Mouse (Mus musculus): ENCODE data around the gene Adgrv1. TPM values are rescaled to one million over a fixed set of nuclear protein-coding genes. Genes with fewer than 3 reads are reported as not detected.

Adgrv1 gene
- polyA plus RNA-seq, 1 experiment from 2014 or later, result 2.2 TPM

GRCm38 (mm10) chr13:81439390-81440025, 193.4 kb downstream of the Adgrv1 start:
- DNase-seq (ENCODE audit: low spot score) (peak; percentile 76), ATAC-seq (no peak)
- Histone ChIP-seq H3K36me3 (ENCODE audit: insufficient read depth, low read length) (no peaks in the 10 kb centered on the region), H3K9me3 (ENCODE audit: low read length) (no peaks in the 10 kb centered on the region), H3K27me3 (replicated peaks; ENCODE audit: insufficient read depth, low read length) (no peaks in the 10 kb centered on the region), H3K4me3 (ENCODE audit: low read depth, low read length) (no peak overlapping the region), H3K4me2 (replicated peaks; ENCODE audit: low read depth, low read length) (no peak overlapping the region), H3K9ac (replicated peaks; ENCODE audit: low read depth) (no peak overlapping the region), H3K27ac (ENCODE audit: low read length) (no peak overlapping the region), H3K4me1 (ENCODE audit: insufficient read depth, low read depth, low read length) (no peaks in the 10 kb centered on the region)
- WGBS, result 39% methylated on average over 12 of the region's 12 CpGs
- TF ChIP-seq EP300 (IDR thresholded peaks at IDR 0.05) (no peak), CTCF (IDR thresholded peaks at IDR 0.05) (peak; percentile 94)

- ATAC-seq, result no peak
- WGBS, result 56% methylated on average over 8 of the region's 8 CpGs
- DNase-seq (ENCODE audit: low spot score), result no peak
Observed at GRCm38 (mm10) chr13:81437088-81437487, 195.9 kb downstream of the Adgrv1 start.

GRCm38 (mm10) chr13:81426896-81427755, 205.8 kb downstream of the Adgrv1 start:
- DNase-seq (ENCODE audit: low spot score) (peak; percentile 58), ATAC-seq (no peak)
- 66% methylated on average over 15 of the region's 15 CpGs for WGBS
- H3K27me3 ChIP-seq (replicated peaks; ENCODE audit: insufficient read depth, low read length), result no peaks in the 10 kb centered on the region
- no peak for TF ChIP-seq EP300 (IDR thresholded peaks at IDR 0.05)
- peak; percentile 78 for TF ChIP-seq CTCF (IDR thresholded peaks at IDR 0.05)
- no peaks in the 10 kb centered on the region for H3K36me3 ChIP-seq (ENCODE audit: insufficient read depth, low read length)
- no peak overlapping the region for H3K4me2 ChIP-seq (replicated peaks; ENCODE audit: low read depth, low read length)
- no peak overlapping the region for H3K27ac ChIP-seq (ENCODE audit: low read length)
- no peak overlapping the region for H3K9ac ChIP-seq (replicated peaks; ENCODE audit: low read depth)
- no peaks in the 10 kb centered on the region for H3K4me1 ChIP-seq (ENCODE audit: insufficient read depth, low read depth, low read length)
- no peak overlapping the region for H3K4me3 ChIP-seq (ENCODE audit: low read depth, low read length)
- H3K9me3 ChIP-seq (ENCODE audit: low read length), result no peaks in the 10 kb centered on the region

More at GRCm38 (mm10) chr13:81437088-81437487, 195.9 kb downstream of the Adgrv1 start:
- no peaks in the 10 kb centered on the region for H3K27me3 ChIP-seq (replicated peaks; ENCODE audit: insufficient read depth, low read length)
- H3K36me3 ChIP-seq (ENCODE audit: insufficient read depth, low read length), result no peaks in the 10 kb centered on the region
- no peak overlapping the region for H3K27ac ChIP-seq (ENCODE audit: low read length)
- H3K4me2 ChIP-seq (replicated peaks; ENCODE audit: low read depth, low read length), result no peak overlapping the region
- TF ChIP-seq CTCF (IDR thresholded peaks at IDR 0.05) (no peak), EP300 (IDR thresholded peaks at IDR 0.05) (no peak)
- no peaks in the 10 kb centered on the region for H3K4me1 ChIP-seq (ENCODE audit: insufficient read depth, low read depth, low read length)
- H3K9me3 ChIP-seq (ENCODE audit: low read length), result no peaks in the 10 kb centered on the region
- no peak overlapping the region for H3K9ac ChIP-seq (replicated peaks; ENCODE audit: low read depth)
- H3K4me3 ChIP-seq (ENCODE audit: low read depth, low read length), result no peak overlapping the region

GRCm38 (mm10) chr13:81425111-81425510, 207.8 kb downstream of the Adgrv1 start:
- Histone ChIP-seq H3K4me3 (ENCODE audit: low read depth, low read length) (no peak overlapping the region), H3K4me1 (ENCODE audit: insufficient read depth, low read depth, low read length) (no peaks in the 10 kb centered on the region), H3K4me2 (replicated peaks; ENCODE audit: low read depth, low read length) (no peak overlapping the region), H3K27me3 (replicated peaks; ENCODE audit: insufficient read depth, low read length) (no peaks in the 10 kb centered on the region), H3K9ac (replicated peaks; ENCODE audit: low read depth) (no peak overlapping the region), H3K36me3 (ENCODE audit: insufficient read depth, low read length) (no peaks in the 10 kb centered on the region), H3K27ac (ENCODE audit: low read length) (no peak overlapping the region), H3K9me3 (ENCODE audit: low read length) (no peaks in the 10 kb centered on the region)
- WGBS, result 62% methylated on average over 6 of the region's 6 CpGs
- TF ChIP-seq CTCF (IDR thresholded peaks at IDR 0.05) (no peak), EP300 (IDR thresholded peaks at IDR 0.05) (no peak)
- no peak for DNase-seq (ENCODE audit: low spot score)
- ATAC-seq, result no peak

- Histone ChIP-seq H3K4me2 (replicated peaks; ENCODE audit: low read depth, low read length) (no peak overlapping the region), H3K4me3 (ENCODE audit: low read depth, low read length) (no peak overlapping the region), H3K36me3 (ENCODE audit: insufficient read depth, low read length) (no peaks in the 10 kb centered on the region), H3K27me3 (replicated peaks; ENCODE audit: insufficient read depth, low read length) (no peaks in the 10 kb centered on the region), H3K9me3 (ENCODE audit: low read length) (no peaks in the 10 kb centered on the region), H3K4me1 (ENCODE audit: insufficient read depth, low read depth, low read length) (no peaks in the 10 kb centered on the region), H3K9ac (replicated peaks; ENCODE audit: low read depth) (no peak overlapping the region), H3K27ac (ENCODE audit: low read length) (no peak overlapping the region)
- DNase-seq (ENCODE audit: low spot score) (no peak), ATAC-seq (no peak)
- 60% methylated on average over 4 of the region's 4 CpGs for WGBS
- TF ChIP-seq EP300 (IDR thresholded peaks at IDR 0.05) (no peak), CTCF (IDR thresholded peaks at IDR 0.05) (no peak)
Observed at GRCm38 (mm10) chr13:81424002-81424401, 209.0 kb downstream of the Adgrv1 start.

GRCm38 (mm10) chr13:81407881-81408460, 225.0 kb downstream of the Adgrv1 start:
- Histone ChIP-seq H3K36me3 (ENCODE audit: insufficient read depth, low read length) (no peaks in the 10 kb centered on the region), H3K4me1 (ENCODE audit: insufficient read depth, low read depth, low read length) (no peaks in the 10 kb centered on the region), H3K9me3 (ENCODE audit: low read length) (no peaks in the 10 kb centered on the region), H3K9ac (replicated peaks; ENCODE audit: low read depth) (no peak overlapping the region), H3K4me3 (ENCODE audit: low read depth, low read length) (no peak overlapping the region), H3K4me2 (replicated peaks; ENCODE audit: low read depth, low read length) (no peak overlapping the region), H3K27ac (ENCODE audit: low read length) (no peak overlapping the region), H3K27me3 (replicated peaks; ENCODE audit: insufficient read depth, low read length) (no peaks in the 10 kb centered on the region)
- DNase-seq (ENCODE audit: low spot score) (no peak), ATAC-seq (no peak)
- 66% methylated on average over 1 of the region's 1 CpGs for WGBS
- TF ChIP-seq CTCF (IDR thresholded peaks at IDR 0.05), result no peak
- no peak for TF ChIP-seq EP300 (IDR thresholded peaks at IDR 0.05)
